Mouse (Mus musculus) thymus, postnatal 36 days (tissue): ENCODE measurements around the gene Stmn1.
A peak's percentile ranks its signal among the peaks of the same experiment; 100 is the strongest.

Experiments used
- DNase-seq, 2 experiments: peaks; one replicate each; pipeline ENCODE4 v3.0.0; 2022; ENCODE audit warnings: mixed read lengths in 2 of 2

The Stmn1 gene

GRCm38 (mm10) chr4:134468215-134468575, at the start of gene Stmn1:
Stmn1 (plus strand) TSS chr4:134468320.
- peak; percentile 92 to 96 for DNase-seq

- DNase-seq, result no peak
These were observed 46.1 kb upstream of the Stmn1 start for GRCm38 (mm10) chr4:134421971-134422370.

- DNase-seq, result no peak
These were observed 44.2 kb upstream of the Stmn1 start for GRCm38 (mm10) chr4:134423949-134424348.

- DNase-seq, result no peak
These were observed 43.0 kb upstream of the Stmn1 start for GRCm38 (mm10) chr4:134425088-134425487.

- no peak for DNase-seq
These were observed 37.6 kb upstream of the Stmn1 start for GRCm38 (mm10) chr4:134430381-134431004.

DNA sequence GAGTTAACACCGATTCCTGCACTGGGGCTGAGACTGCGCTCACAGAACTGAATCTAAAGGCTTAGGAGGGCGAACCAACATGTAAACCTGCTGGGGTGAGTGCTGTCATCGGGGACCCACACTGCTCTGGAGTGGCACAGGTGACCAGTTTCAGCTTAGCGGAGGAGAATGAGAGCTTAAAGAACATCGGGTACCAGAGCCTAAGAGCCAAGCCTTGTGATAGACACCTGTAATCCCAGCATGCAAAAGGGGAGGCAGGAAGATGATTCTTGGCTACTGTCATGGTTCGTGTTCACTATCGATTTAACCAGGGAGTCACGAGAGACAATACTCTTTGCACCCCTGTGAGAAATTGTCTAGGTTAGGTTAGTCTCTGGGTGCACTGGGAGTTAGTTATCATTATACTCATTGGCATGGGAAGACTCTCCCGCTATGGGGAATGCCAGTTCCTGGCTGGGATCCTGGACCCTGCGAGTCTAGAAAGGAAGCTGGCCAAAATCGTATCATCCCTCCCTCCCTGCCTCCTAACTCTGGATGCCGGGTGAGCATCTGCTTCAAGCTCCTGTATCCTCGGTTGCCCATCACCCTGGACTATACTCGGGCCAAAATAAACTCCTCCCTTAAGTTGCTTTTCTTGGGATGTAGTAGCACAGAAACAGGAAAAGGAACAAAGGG, 35.3 kb upstream of the Stmn1 start:
- DNase-seq, result no peak

DNA sequence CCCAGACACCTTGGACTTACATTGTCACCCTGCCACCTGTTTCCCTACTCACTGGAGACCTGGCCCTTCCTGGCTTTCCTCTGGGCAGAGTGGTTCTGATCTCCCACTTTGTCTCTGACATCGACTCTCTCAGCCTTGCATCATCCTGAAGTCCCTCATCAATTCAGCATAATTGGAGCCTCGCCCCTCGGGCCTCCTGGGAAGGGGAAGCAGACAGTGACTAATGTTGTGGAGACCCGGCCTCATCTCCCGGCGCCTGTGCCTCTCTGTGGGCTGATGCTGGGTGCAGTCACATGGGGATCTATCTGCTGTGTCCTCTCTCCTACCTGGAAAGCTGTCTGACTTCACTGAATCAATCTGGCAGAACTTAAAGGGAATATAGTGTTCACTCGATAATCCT, 31.9 kb upstream of the Stmn1 start:
- DNase-seq, result no peak

- peak in 1 of 2 experiments; percentile 29 for DNase-seq
These were observed 31.5 kb upstream of the Stmn1 start for GRCm38 (mm10) chr4:134436659-134437058.

DNA sequence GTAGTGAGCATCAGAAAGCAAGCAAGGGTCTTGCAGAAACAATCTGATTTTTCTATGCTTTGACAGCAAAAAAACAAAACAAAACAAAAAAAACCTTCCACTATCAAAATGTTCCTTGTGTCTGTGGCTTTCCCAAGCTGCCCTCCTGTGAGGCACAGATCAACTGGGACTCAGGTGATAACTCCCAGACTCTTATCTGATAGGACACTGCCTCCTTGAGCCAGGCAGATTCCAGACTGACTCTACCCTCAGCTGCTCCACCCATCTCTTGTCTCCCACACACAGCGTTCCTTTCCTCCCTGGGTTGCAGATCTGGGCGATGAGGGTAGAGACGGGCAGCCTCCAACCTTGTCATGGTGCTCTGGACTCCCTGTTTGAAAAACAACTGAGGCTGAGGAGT, 29.0 kb upstream of the Stmn1 start:
- no peak for DNase-seq

GRCm38 (mm10) chr4:134439919-134440318, 28.2 kb upstream of the Stmn1 start:
- DNase-seq, result no peak

DNA sequence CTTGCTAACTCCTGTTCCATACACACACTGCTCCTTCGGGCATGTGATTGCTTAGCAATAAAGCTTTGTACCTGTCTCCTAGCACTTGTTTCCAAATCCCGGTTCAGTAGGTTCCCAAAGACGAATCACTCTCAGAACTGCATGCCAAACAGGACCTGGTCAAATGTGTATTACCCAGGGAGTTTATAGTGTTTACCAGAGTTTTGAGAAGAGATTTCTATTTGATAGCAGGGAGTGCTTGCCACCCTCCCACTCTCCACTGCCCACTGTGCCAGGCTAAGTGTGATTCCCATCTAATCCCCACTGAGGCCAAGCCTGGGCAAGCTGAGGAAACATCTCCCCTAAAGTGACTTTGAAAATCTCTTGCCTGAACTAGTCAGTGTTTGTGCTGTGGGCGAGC, 25.9 kb upstream of the Stmn1 start:
- no peak for DNase-seq

GRCm38 (mm10) chr4:134443589-134443988, 24.5 kb upstream of the Stmn1 start:
- DNase-seq, result no peak

DNA sequence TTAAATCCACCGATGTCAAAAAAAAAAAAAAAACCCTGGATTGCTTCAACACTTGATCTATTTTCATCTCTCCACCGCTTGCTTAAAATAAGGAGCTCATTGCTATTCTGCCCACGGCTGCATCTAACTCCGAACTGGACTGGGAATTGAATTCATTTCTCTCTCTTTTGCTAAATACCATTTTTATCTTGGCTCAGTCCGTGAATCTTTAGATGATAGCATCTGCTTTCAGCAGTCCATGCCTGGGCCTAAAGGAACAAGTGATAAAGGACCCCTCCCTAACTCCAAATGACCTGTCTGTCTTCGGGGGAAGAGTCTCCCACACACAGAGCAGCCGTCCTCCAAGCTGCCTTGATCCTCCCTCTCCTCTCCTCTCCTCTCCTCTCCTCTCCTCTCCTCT, 23.2 kb upstream of the Stmn1 start:
- no peak for DNase-seq

- no peak for DNase-seq
These were observed 22.6 kb upstream of the Stmn1 start for GRCm38 (mm10) chr4:134445489-134445888.

DNA sequence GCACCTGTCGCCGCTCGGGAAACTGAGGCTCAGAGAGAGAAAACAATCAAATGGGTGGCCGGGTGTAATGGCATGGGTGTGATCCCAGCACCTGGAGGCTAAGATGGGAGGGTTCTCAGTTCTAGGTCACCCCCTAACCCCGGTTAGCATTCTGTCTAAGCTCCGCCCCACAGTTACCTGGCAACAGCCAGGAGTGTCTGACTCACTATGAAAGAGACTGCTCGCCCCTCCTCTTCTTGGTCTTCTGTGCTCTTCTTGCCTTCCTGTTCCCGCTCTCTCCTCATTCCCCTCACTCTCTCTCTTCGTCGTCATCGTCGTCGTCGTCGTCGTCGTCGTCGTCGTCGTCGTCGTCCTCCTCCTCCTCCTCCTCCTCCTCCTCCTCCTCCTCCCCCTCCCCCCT, 20.2 kb upstream of the Stmn1 start:
- peak; percentile 27 to 62 for DNase-seq

DNA sequence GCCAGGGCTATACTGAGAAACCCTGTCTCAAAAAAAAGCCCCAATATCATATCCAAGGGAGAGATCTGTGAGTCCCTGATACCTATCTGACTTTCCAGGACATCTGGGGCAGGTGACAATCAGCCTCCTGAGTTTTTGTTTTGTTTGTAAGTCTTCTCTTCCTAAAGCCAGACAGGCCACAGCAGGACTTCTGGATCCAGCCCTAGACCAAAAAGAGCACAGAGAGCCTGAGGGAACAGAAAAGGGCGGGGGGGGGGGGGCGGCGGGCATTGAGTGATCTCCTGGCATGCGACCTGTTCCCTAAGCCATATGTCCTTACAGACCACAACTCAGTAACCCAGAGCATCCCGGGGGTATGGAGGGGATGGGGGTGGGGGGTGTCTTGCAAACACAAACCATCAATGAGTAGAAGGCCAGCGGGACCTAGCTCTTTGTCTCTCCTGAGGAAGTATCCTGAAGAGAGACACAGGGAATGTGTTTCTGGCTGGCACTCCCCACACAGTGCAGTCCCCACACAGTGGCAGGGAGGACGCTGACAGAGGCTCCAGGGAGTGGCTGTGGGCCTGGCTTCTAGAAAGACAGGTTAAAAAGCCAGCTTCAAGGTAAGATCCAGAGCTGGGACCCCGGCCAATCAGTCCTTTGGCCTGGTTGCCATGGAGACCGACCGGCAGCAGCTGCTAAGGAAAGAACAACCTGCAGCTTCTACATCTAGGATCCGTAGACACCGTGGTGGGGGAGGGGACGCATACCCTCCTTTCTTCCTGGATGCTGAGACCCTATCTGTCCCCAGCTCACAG, 18.3 kb upstream of the Stmn1 start:
- DNase-seq, result no peak

DNA sequence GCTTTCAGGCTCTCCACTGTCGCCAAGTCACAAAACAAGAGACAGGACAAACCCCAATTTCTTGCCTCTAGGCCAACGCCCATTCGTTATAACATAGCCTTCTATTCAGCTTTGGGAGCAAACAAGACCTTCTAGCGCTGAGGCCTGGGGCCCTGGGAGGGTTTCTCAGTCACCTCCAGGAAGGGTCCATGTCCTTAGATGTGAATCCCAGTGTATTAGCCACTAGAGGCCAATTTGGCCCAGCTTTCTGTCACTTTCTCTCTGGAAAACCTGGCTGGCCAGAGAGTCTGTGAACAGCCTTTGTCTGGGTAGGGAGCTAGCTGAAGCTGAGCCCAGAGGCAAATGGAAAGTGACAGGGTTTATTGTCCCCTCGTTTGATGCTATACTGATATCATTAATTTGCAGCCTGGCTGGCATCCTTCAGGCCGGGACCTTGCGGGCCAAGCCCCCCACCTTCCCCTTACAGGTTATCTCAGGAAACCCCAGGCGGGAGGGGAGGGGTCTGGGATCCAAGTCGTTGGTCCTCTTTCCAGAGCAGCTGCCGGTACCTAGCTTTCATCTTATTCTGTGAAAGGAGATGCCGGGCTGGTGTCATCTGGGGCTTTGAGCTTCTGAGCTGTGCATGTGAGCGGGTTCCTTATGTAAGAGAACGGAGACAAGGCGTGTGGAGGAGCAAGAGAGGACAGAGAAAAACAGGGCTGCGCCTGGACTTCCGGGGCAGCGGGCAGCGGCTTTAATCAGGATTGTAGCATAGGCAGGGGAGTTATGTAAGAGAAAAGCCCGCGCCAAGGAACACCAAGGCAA, 17.5 kb upstream of the Stmn1 start:
- DNase-seq, result no peak

- no peak for DNase-seq
These were observed 16.6 kb upstream of the Stmn1 start for GRCm38 (mm10) chr4:134451484-134451883.

DNA sequence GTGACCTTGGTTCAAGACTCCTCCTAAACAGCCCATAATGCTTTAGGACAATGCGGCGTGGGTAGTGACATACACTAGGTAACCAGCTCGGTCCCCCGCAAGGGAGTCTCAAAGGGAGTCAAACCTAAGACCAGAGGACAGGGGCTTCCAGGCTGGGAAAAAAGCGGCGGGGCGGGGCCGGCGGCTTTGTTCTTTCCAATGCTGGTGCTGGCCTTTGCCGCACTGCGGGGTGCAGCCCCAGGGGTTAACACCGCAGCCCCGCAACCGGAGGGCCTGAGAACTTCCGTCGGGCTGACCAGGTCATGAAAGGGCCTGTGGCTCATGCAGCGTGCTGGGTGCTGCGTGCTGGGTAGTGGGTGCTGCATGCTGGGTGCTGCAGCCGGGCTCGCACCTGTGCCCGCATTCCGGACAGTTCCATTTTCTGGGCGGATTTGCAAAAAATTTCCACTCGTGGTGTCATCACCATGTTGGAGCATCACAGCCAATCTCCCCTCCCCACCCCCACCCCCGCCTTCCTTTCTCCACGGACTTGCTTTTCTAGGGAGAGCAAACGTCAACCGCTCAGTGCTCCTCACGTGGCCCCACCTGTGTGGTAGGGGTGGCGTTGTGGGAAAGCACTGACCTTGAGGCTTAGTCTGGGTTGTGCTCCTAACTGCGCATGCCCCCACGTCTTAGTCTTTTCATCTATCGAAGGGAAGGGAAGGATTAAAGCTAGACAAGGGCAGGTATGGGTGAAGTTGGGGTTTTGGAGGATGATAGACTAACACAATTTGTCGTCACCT, 14.3 kb upstream of the Stmn1 start:
- peak; percentile 38 to 62 for DNase-seq

GRCm38 (mm10) chr4:134455310-134455709, 12.8 kb upstream of the Stmn1 start:
- peak; percentile 48 to 60 for DNase-seq

DNA sequence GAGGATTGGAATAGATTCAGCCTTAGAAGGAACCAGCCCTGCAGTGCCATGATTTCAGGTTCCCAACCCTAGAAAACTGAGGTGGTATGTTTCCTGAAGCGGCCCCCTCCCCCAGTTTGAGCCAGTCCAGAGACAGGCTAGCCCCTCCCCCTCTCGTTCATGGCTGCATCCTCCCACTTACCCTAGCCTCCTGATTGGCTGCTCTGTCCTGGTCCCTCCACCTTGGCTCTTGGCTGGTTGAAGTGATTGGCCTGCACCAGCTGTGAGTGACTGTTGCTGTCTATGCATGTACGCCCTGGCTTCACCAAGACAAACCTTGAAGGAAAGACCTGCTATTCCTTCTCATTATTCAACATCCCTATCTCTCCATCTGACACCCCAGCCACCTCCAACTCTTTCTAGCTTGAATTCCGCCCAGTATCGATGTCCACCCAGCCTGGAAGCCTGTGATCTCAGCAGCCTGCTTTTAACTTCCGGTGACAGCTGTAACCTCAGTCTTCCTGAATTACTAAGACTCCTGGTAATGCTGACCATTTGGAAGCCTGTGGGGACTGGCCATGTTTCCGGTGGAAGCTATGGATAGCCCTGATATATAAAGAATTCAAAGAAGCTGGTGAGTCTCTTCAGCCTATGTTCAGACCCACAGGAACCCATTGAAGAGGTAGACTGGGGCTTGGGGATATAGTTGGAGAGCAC, 10.8 kb upstream of the Stmn1 start:
- DNase-seq, result no peak

DNA sequence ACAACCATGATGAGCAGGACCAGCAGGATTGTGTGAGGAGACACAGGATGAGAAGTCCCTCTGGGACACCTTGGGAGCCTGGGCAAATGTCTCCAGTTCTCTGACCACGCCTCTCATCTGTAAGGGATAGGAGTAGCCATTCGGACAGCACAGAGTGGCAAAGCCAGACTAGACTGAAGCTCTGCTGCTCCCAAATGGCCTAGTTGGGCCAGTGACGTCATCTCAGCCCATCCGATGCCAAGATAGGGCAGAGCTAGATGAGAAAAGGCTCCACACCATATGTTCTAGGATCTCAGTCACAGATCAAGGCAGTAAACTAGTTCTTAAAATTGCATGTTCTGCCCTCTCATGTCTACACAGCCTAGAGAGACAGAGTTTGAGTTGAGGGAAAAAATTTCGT, 9.3 kb upstream of the Stmn1 start:
- DNase-seq, result no peak
